Mouse (Mus musculus) stomach, embryonic 15.5 days (tissue): ENCODE data around the gene Prps2. TPM values are rescaled to one million over a fixed set of nuclear protein-coding genes. Genes with fewer than 3 reads are reported as not detected.
"Not testable (repeated sequence)": the region's sequence is repeated elsewhere in the genome, so short reads cannot be mapped to it uniquely, and the experiment has no call there.

ENCODE experiments used
- ATAC-seq: fragments of 200-750 bp; cut with Nextera tagmentation; 2 replicates; pipeline ENCODE4 v1.8.0; 2017; ENCODE audit warnings: low read depth, moderate number of reproducible peaks, moderate TSS enrichment; ENCODE audit not compliant: insufficient read depth, low FRiP score
- H3K27ac ChIP-seq: fragments of 300-500 bp; sonication (generic); 2 replicates; pipeline ENCODE4 v1.5.1; 2015; ENCODE audit warnings: mild to moderate bottlenecking, inconsistent platforms
- H3K27me3 ChIP-seq: fragments of 300-500 bp; sonication (generic); replicated peaks from 2 replicates; pipeline ENCODE4 v1.6.1; 2015; ENCODE audit warnings: inconsistent platforms
- H3K36me3 ChIP-seq: fragments of 300-500 bp; sonication (generic); 2 replicates; pipeline ENCODE4 v1.6.1; 2015; ENCODE audit warnings: inconsistent platforms
- H3K4me1 ChIP-seq: fragments of 300-500 bp; sonication (generic); 2 replicates; pipeline ENCODE4 v1.6.1; 2015; ENCODE audit warnings: inconsistent platforms
- H3K4me2 ChIP-seq: fragments of 300-500 bp; sonication (generic); 2 replicates; pipeline ENCODE4 v1.6.1; 2015; ENCODE audit warnings: mild to moderate bottlenecking, inconsistent platforms
- H3K4me3 ChIP-seq: fragments of 300-500 bp; sonication (generic); replicated peaks from 2 replicates; pipeline ENCODE4 v1.5.1; 2015; ENCODE audit warnings: inconsistent platforms
- H3K9ac ChIP-seq: fragments of 300-500 bp; sonication (generic); 2 replicates; pipeline ENCODE4 v1.6.1; 2015; ENCODE audit warnings: inconsistent platforms
- H3K9me3 ChIP-seq: fragments of 300-500 bp; sonication (generic); 2 replicates; pipeline ENCODE4 v1.6.1; 2016; ENCODE audit warnings: inconsistent platforms
- WGBS: fragments of 180-500 bp; shearing (Covaris S2); methylation state at CpG from one replicate; pipeline ENCODE4 v1.1.7; 2015; 5-methylcytosine and 5-hydroxymethylcytosine counted together
- polyA plus RNA-seq: library from polyadenylated mRNA; unstranded; fragments of >200 nt; fragmentation: Nextera tagmentation; extraction: Ambion mirVana; gene quantifications from 2 replicates; pipeline ENCODE4 v1.2.1, GENCODE M21; 2015

Gene Prps2
- polyA plus RNA-seq, 1 experiment from 2014 or later: 29.7 TPM

DNA sequence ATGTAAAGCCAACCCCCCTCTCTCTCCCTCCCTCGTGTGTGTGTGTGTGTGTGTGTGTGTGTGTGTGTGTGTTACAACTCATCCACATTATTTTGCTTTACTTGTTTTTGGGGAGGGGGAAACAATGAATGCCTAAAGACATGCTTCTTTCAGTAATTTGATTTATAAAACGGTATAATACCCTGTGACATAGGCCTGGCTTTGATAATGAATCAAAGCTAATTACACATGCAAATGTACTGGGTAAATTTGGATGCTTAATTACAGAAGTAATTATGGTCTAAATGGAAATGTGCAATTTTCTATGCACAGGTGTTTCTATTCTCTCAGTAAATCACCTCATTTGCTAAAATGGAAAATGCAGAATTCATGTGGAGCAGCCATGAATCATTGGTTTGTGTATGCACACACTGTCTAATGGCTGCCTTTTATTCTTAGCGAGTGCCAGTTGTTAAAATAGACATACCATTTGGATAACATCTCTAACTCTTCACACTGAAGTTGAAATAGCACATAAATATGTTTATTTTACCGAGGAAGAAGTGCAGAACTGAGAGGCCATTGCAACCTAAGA is 61.2 kb downstream of the Prps2 start:
- no peaks in the 10 kb centered on the region for H3K4me1 ChIP-seq
- H3K4me2 ChIP-seq: no peak overlapping the region
- no peaks in the 10 kb centered on the region for H3K9me3 ChIP-seq
- H3K27ac ChIP-seq: no peak overlapping the region
- no peak overlapping the region for H3K9ac ChIP-seq
- WGBS: 59% methylated on average over 4 of the region's 4 CpGs
- 0 out of 2 replicates have a peak, but pooled peaks cover 2% of the 10 kb centered on the region for H3K27me3 ChIP-seq
- H3K4me3 ChIP-seq: no peak overlapping the region
- ATAC-seq: no peak
- no peaks in the 10 kb centered on the region for H3K36me3 ChIP-seq

DNA sequence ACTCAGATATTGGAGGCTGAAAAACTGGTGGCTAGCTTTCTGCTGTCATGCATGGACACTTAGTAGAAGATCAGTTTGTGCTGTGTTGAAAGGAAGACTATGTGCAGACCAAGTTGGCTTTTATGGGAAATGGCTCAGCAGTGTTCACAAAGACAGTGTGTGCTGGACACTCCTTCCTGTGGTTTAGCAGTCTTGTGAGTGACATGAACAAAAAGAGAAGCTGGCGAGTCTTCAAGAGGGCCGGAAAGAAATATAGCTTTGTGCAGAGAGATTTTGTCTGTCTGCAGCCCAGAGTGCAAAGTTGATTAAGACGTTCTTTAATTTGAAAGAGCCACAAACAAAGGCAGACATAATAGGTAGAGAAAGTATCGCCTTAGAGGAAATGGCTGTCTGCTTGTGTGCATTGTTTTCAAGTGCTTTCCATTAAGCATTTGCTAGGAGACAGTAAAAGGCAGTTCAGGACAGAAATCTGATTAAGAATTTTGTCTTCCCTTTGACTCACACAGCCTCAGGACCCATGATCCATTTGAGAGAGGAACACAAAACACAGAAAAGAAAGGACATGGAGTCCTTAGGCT is 63.6 kb downstream of the Prps2 start:
- WGBS: 59% methylated on average over 4 of the region's 4 CpGs
- no peak for ATAC-seq
- Histone ChIP-seq H3K27me3 (0 out of 2 replicates have a peak, but pooled peaks cover 2% of the 10 kb centered on the region), H3K4me2 (no peak overlapping the region), H3K9me3 (no peaks in the 10 kb centered on the region), H3K9ac (no peak overlapping the region), H3K36me3 (no peaks in the 10 kb centered on the region), H3K4me1 (no peaks in the 10 kb centered on the region), H3K27ac (no peak overlapping the region), H3K4me3 (no peak overlapping the region)

DNA sequence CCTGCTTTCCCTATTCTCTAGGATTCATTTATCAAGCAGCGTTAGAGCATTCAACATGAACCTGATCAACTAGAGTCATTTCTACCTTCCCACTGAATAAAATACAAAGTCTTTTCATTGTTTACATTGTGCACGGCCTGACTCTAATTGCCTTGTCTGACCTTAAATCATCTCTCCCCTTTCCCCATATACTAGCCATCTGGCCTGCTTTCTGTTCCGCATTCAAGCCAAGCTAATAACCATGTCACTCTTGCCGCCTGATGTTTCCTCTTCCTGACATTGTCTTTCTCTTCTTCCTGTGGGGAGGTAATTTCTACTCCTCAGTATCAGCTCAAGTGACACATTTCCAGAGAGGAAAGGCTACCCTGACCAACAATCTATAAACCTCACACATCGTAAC is 66.8 kb downstream of the Prps2 start:
- Histone ChIP-seq H3K4me3 (no peak overlapping the region), H3K27ac (no peak overlapping the region), H3K9ac (no peak overlapping the region), H3K27me3 (0 out of 2 replicates have a peak, but pooled peaks cover 2% of the 10 kb centered on the region), H3K4me2 (no peak overlapping the region), H3K36me3 (no peaks in the 10 kb centered on the region), H3K9me3 (no peaks in the 10 kb centered on the region), H3K4me1 (no peaks in the 10 kb centered on the region)
- no peak for ATAC-seq
- 59% methylated on average over 5 of the region's 5 CpGs for WGBS

DNA sequence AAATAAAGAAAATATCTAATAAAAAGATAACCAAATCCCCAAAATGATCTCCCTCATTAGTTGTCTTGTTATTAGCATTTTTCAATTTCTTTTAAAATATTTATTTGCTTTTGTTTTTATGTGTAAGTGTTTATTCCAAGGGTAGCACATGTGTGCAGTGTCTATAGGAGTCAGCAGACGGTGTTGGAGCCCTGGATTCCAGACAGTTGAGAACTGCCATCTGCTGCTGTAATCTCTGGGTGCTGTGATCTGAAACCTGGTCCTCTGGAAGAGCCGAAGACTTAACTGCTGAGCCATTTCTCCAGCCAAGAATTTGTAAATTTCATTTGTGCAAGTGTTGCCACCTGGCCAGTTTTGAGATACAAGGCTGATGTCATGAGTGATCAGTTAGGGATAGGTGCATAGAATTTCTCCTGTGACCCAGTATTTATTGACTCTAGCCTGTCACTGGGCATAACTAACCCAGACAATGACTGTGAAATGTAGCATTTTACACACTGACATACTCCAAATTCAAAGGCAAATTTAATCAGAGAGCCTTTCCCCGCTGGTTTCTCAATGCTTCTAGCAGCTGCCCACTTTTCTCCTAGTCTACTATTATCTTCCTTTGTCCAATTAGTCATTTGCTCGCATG is 67.3 kb downstream of the Prps2 start:
- Histone ChIP-seq H3K27me3 (0 out of 2 replicates have a peak, but pooled peaks cover 2% of the 10 kb centered on the region), H3K4me1 (no peaks in the 10 kb centered on the region), H3K4me3 (no peak overlapping the region), H3K36me3 (no peaks in the 10 kb centered on the region), H3K9me3 (no peaks in the 10 kb centered on the region), H3K4me2 (no peak overlapping the region), H3K9ac (no peak overlapping the region), H3K27ac (no peak overlapping the region)
- no peak for ATAC-seq
- 69% methylated on average over 4 of the region's 4 CpGs for WGBS

DNA sequence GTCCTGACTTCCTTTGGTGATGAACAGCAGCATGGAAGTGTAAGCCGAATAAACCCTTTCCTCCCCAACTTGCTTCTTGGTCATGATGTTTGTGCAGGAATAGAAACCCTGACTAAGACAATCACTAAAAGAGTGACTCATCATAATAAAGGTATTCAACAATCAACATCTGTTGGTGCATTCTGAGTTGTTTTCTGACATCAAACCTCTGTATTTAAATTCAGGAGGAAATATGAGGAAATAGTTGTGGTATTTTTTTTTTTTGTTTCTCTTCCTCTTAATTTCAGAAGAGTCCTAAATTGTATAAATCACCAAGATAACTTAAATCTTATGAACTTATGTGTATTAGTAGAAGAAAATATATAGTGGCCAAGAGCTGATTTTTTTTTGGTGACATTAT is 80.5 kb downstream of the Prps2 start:
- H3K4me1 ChIP-seq, H3K4me3 ChIP-seq, ATAC-seq, H3K9me3 ChIP-seq, H3K4me2 ChIP-seq, H3K27me3 ChIP-seq, H3K27ac ChIP-seq, H3K36me3 ChIP-seq, H3K9ac ChIP-seq: not testable (repeated sequence)
- 91% methylated on average over 1 of the region's 1 CpGs for WGBS

Other genes with a start within 250 kb of the Prps2 start
- 4,879 and 5,002 TPM in 2 replicates for gene Tmsb4x, start 173.4 kb downstream of the Prps2 start, polyA plus RNA-seq
- gene Tlr8, start 118.4 kb downstream of the Prps2 start, polyA plus RNA-seq: 0.37 and 0.55 TPM in 2 replicates
- 0.57 and 0.81 TPM in 2 replicates for gene Tlr7, start 52.2 kb downstream of the Prps2 start, polyA plus RNA-seq